Mouse (Mus musculus): Measurements from ENCODE around the gene Rfx2. TPM values are rescaled to one million over a fixed set of nuclear protein-coding genes. Genes with fewer than 3 reads are reported as not detected.

Rfx2 gene
- polyA plus RNA-seq, 1 experiment = 11.2 TPM

DNA sequence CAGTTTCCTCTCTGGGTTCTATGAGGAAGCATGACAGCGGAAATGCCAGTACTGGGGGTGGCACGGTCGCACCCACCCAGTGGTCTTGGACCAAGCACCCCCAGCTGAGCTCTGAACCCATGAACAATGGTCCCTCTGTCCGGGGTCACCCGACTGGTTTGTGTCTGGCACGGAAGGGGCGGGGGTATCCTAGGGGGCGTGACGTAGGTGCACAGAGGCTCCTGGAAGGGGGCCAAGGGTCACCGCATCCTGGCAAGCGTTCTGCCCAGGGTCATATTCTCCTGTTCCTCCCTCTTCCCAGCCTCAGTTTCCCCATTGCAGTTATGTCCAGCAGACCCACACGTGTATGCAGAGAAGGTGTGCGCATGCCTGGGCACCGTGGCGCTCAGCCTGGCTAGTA is 77.4 kb downstream of the Rfx2 start:
- DNase-seq (ENCODE audit: low read depth) = no peak

DNA sequence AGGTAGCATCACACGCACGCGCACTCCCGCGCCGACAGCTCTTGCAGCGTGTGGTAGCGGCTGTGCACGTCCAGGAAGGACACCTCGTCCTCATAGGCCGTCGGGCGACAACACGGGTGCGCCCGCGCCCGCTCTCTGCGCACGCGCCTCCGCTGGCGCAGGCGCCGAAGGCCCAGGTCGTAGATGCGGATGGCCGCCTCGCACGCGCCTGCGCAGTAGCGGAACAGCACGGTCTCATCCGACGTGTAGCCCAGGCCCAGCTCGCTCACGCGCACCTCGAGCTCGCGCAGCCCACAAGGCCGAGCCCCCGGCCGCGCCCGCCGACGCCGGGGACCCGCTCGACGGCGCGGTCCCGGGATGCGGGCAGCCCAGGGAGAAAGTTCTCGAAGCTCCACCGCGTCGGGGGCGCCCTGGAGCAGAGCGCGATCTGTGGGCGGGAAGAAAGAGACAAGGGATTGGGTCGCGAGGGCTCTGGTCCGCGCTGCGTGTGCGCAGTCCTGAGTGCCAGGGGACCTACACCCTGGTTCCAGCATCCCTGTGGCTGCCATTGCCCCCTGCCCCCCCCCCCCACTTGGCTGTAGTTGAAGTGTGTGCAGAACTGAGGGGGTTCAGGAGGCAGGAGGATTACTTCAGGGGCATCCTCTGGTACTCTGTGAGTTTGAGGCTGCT is 79.3 kb downstream of the Rfx2 start:
- no peak for DNase-seq (ENCODE audit: low read depth)

DNA sequence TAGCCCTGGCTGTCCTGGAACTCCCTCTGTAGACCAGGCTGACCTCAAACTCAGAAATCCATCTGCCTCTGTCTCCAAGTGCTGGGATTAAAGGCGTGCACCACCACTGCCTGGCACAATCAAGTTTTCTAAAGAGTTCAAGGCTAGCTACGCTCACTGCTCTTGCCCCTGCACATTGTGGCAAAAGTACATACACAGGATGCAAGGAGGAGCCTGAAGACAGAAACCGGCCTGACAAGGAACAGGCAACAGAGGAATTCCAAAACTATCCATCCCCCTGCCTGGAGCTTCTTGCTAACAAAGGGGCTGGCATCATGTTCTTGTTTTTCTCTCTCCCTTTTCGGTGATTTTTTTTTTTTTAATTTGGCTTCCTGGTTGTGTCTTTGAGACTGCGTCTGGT is 86.6 kb downstream of the Rfx2 start:
- DNase-seq (ENCODE audit: low read depth) = no peak

DNA sequence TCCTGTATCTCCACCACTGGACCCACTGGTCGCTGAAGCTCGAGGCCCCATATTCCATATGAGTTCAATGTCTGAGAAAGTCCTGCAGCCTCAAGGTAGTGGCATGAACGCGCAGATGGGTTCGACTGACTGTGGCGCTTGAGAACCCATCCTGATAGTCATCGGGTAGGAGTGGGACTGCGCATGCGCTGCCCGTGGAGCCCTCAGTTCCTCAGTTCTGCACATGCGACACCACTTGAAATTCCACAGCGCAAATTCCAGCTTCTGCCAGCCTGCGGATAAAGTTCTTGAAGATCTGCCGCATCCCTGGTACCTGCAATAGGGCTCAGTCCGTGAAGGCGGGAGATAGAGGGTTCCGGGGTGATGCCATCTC is 90.0 kb downstream of the Rfx2 start:
- DNase-seq (ENCODE audit: low read depth) = no peak

DNA sequence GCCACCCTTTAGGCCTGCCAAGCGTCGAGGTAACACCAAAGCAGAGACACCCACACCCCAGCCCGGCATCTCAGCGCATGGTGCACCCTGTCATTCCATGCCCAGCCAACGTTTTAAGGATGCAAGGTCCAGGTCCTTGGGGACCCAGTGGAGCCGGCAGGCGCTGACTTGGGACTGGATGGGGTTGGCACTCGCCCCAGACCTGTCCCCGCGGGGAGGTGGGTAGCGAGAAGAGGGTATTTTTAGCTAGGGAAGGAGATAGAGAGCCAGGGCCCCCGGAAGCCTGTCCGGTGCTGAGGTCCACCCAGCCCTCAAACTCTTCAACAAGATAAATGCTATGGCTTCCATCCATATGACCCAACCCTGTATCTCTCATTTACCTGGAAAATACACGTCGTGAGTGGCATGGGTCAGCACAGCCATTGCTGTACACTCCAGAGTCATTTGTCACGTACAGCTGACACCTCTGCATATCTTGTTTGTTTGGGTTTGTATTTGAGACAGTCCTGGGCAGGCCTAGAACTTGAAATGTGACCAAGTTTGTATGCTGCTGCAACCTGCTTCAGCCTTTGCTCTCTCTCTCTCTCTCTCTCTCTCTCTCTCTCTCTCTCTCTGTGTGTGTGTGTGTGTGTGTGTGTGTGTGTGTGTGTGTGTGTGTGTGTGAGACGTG is 90.6 kb downstream of the Rfx2 start:
- no peak for DNase-seq (ENCODE audit: low read depth)

- DNase-seq (ENCODE audit: low read depth) = no peak
These were observed 92.6 kb downstream of the Rfx2 start for GRCm38 (mm10) chr17:56738221-56738620.

DNA sequence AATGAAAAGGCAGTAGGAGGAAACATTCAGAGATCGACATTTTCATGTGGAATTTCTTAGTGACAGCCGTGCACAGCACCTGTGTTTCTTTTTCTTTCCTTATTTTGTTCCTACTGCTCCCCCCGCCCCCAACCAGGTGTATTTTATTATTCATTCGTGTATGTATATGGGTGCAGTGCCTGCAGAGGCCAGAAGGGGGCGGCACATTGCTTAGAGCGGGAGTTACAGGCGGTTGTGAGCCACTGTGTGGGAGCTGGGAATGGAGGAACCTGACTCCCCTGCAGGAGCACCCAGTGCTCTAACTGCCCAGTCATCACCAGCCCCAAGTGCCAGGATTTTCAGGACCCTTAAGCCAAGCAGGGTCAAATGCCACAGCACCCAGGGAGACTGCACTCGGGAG is 94.3 kb downstream of the Rfx2 start:
- no peak for DNase-seq (ENCODE audit: low read depth)

DNA sequence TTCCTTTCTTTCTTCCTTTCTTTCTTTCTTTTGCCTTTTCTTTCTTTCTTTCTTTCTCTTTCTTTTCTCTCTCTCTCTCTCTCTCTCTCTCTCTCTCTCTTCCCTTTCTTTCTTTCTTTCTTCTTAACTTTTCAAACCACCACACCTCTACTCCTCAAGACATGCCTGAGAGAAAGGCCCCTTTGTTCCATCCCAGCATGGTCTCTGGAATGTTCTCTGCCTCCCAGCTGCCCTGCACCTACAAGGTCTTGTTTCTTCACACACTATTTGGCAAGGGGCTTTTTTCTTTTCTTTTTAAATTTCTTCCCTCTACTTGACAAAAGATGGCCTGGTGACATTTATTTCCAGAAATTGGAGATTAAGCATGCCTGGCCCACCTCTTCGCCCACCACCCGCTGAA is 101.2 kb downstream of the Rfx2 start:
- no peak for DNase-seq (ENCODE audit: low read depth)

DNA sequence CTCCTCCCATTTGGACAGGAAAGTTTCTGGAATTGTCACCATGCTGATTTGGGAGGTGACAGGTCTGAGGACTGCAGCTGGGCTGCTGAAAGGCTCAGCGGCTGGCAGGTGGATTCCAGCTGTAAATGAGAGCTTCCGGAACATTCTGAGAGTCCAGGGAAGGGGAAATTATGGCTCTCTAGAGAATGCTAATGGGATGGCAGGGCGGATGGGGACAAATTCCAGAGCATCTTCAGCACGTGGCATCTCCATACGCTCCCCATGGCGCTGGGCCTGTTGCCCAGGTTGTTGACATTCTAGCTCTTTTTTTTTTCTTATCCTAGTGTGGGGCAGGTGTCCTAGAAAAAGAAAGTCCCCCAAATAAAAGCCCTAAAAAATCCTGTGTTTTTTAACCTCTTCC is 101.7 kb downstream of the Rfx2 start:
- no peak for DNase-seq (ENCODE audit: low read depth)

GRCm38 (mm10) chr17:56728117-56728516 is 102.7 kb downstream of the Rfx2 start:
- DNase-seq (ENCODE audit: low read depth) = no peak

DNA sequence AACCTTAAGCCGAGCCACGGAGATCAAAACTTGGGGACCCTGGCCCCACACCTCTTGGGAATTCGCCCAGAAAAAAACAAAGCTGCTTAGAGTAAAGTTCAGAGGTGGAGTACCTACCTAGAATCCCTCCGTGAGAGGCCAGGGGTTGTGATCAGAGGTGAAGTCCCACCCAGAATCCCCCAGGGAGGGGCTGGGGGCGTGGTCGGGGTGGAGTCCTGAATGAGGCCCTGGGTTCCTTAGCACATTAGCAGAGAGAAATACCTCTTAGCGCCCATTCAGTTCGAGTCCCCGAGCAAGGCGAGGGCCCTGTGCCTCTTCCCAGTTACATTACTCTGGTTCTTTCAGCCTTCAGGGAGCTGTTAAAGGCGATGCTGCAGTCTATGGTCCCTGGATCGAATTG is 103.2 kb downstream of the Rfx2 start:
- no peak for DNase-seq (ENCODE audit: low read depth)

- no peak for DNase-seq (ENCODE audit: low read depth)
These were observed 103.7 kb downstream of the Rfx2 start for GRCm38 (mm10) chr17:56727029-56727649.

Other genes with a start within 250 kb of the Rfx2 start
- gene Safb2, start 246.4 kb downstream of the Rfx2 start, polyA plus RNA-seq (2012; rRNA removed) = 50.2 and 69.5 TPM in 2 replicates
- 55.4 and 98.6 TPM in 2 replicates for gene Safb, start 246.2 kb downstream of the Rfx2 start, polyA plus RNA-seq (2012; rRNA removed)
- 338 and 383 TPM in 2 replicates for gene 2410015M20Rik, start 221.2 kb downstream of the Rfx2 start, polyA plus RNA-seq (2012; rRNA removed)
- 2,140 and 2,535 TPM in 2 replicates for gene Rpl36, start 217.6 kb downstream of the Rfx2 start, polyA plus RNA-seq (2012; rRNA removed)
- gene Lonp1, start 204.1 kb downstream of the Rfx2 start, polyA plus RNA-seq (2012; rRNA removed) = 70.3 and 78.0 TPM in 2 replicates
- 1.2 and 1.8 TPM in 2 replicates for gene Catsperd, start 202.9 kb downstream of the Rfx2 start, polyA plus RNA-seq (2012; rRNA removed)
- gene Ranbp3, start 157.7 kb downstream of the Rfx2 start, polyA plus RNA-seq (2012; rRNA removed) = 63.4 and 68.3 TPM in 2 replicates
- 512 and 651 TPM in 2 replicates for gene Ndufa11, start 113.2 kb downstream of the Rfx2 start, polyA plus RNA-seq (2012; rRNA removed)
- gene Vmac, start 113.0 kb downstream of the Rfx2 start, polyA plus RNA-seq (2012; rRNA removed) = 41.8 and 58.2 TPM in 2 replicates
- 17.9 and 22.6 TPM in 2 replicates for gene Nrtn, start 73.5 kb downstream of the Rfx2 start, polyA plus RNA-seq (2012; rRNA removed)
- gene Dus3l, start 66.3 kb downstream of the Rfx2 start, polyA plus RNA-seq (2012; rRNA removed) = 48.3 and 52.0 TPM in 2 replicates
- gene Prr22, start 60.8 kb downstream of the Rfx2 start, polyA plus RNA-seq (2012; rRNA removed) = 1.1 and 1.2 TPM in 2 replicates
- gene Acsbg2, start 43.4 kb upstream of the Rfx2 start, polyA plus RNA-seq (2012; rRNA removed) = 0.74 and 1.5 TPM in 2 replicates
- gene 1700061G19Rik, start 44.5 kb upstream of the Rfx2 start, polyA plus RNA-seq (2012; rRNA removed) = 0.23 and 0.38 TPM in 2 replicates
- gene Mllt1, start 104.4 kb upstream of the Rfx2 start, polyA plus RNA-seq (2012; rRNA removed) = 33.6 and 36.4 TPM in 2 replicates
- not detected in 2 replicates for gene Acer1, start 151.1 kb upstream of the Rfx2 start, polyA plus RNA-seq (2012; rRNA removed)
- 171 and 183 TPM in 2 replicates for gene Clpp, start 159.3 kb upstream of the Rfx2 start, polyA plus RNA-seq (2012; rRNA removed)
- gene Alkbh7, start 166.3 kb upstream of the Rfx2 start, polyA plus RNA-seq (2012; rRNA removed) = 32.3 and 38.3 TPM in 2 replicates
- gene Pspn, start 169.0 kb upstream of the Rfx2 start, polyA plus RNA-seq (2012; rRNA removed) = not detected in 2 replicates
- 32.5 and 37.8 TPM in 2 replicates for gene Gtf2f1, start 180.3 kb upstream of the Rfx2 start, polyA plus RNA-seq (2012; rRNA removed)
- 0.20 and 0.47 TPM in 2 replicates for gene Gm17949, start 180.5 kb upstream of the Rfx2 start, polyA plus RNA-seq (2012; rRNA removed)
- gene Khsrp, start 200.5 kb upstream of the Rfx2 start, polyA plus RNA-seq (2012; rRNA removed) = 44.9 and 61.6 TPM in 2 replicates
- gene Slc25a41, start 210.6 kb upstream of the Rfx2 start, polyA plus RNA-seq (2012; rRNA removed) = 0.12 and 0.29 TPM in 2 replicates
- gene Crb3, start 228.1 kb upstream of the Rfx2 start, polyA plus RNA-seq (2012; rRNA removed) = 38.7 and 47.6 TPM in 2 replicates
- 49.0 and 61.9 TPM in 2 replicates for gene Slc25a23, start 228.8 kb upstream of the Rfx2 start, polyA plus RNA-seq (2012; rRNA removed)
- 5.0 and 5.4 TPM in 2 replicates for gene Dennd1c, start 247.5 kb upstream of the Rfx2 start, polyA plus RNA-seq (2012; rRNA removed)